Mouse (Mus musculus) T-helper 1 cell (primary cell): ENCODE data around the gene Lrwd1.
"Not testable (repeated sequence)": the region's sequence is repeated elsewhere in the genome, so short reads cannot be mapped to it uniquely, and the experiment has no call there.

Experiments used
- in situ Hi-C: fragments of 300-600 bp; cut with MboI, MseI; formaldehyde crosslinking; loops from one replicate; pipeline ENCODE4 v1.15.1; 2025; ENCODE audit warnings: high pct_unique_total_duplicates

Gene Lrwd1

DNA sequence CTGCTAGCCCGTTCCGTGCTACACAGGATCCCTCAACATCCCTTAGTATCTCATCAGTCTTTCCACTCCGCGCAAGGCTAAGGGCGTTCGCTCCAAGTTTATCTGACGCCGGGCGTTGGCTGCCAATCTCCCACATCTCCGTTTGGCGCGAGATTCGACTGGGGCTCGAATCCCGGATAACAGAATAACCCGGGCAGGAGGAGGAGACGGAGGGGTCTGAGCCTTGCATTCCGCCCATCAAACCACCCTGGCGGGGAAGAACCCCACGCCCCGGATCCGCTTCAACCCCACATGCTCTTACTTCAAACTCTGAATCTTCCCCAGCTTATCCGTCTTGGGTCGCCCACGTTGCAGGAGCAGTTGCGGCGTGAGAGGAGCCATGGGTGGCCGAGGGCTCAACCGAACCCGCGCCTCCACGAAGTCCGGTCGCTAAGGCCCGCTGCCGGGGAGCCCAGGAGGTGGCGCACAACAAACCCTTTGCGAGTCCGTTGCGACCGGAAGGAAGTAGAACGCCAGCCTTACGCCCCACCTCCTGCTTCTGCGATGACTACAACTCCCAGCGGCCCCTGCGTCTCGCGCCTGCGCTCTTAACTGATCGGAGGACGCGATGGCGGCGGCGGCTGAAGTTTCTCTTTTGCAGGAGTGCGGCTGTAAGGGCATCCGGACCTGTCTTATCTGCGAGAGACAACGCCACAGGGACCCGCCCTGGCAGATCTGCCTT lies at the start of gene Lrwd1, which contains the start of gene Alkbh4:
Gene Lrwd1 (minus strand): TSS at position 504 of the 721 bp plus-strand sequence.
Gene Alkbh4 (plus strand): TSS at position 576 of the 721 bp plus-strand sequence.
- in situ Hi-C loops, result no loop called here

DNA sequence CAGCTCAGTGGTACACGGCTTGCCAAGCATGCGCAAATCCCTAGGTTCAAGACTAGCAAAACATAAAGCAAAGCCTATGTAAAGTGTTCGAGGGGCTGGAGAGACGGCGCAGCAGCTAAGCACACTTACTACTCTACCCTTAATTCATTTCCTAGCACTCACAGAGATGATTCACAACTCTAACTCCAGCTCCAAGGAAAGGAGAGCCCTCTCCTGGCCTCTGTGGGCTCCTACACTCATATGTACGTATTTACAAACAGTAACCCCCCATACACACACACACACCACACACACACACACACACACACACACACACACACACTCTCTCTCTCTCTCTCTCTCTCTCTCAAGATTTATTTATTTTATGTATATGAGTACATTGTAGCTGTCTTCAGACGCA lies 47.9 kb upstream of the Lrwd1 start:
- in situ Hi-C loops, result no loop called here

DNA sequence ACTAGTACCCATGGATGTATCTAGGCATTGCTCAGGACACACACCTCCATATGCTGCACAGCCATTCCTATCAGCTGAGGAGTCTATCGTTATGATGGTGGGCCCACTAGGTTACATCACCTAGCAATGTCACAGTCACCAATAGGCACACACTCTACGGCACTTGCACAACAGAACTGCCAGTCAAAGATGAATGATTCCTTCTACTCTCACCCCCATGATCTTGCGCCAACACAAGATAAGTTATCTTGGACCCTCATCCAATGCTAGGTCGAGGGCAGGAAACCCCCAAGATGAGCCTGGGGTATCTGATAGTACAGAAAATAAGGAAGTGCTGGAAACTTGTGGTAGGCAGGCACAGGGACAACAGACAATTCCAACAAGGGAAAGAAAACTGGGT lies 47.0 kb upstream of the Lrwd1 start:
- in situ Hi-C loops, result no loop called here

DNA sequence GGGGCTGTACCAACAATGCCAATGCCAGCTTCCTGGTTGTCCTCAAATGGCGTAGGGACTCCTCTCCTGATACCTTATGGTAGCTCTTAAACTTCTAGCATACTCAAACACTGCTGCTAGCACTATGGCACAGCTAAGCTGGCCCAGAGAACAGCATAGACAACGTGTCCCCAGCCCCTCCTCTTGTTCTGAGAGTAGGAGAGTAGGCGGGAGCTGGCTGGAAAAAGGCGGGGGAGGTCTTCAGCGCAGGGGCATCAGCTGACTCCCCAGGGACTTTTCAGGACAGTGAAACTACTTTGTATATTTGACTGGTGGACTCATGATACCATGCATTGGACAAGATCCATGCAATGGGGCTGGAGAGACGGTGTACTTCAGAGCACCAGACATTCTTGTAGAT lies 46.2 kb upstream of the Lrwd1 start:
- in situ Hi-C loops, result no loop called here

DNA sequence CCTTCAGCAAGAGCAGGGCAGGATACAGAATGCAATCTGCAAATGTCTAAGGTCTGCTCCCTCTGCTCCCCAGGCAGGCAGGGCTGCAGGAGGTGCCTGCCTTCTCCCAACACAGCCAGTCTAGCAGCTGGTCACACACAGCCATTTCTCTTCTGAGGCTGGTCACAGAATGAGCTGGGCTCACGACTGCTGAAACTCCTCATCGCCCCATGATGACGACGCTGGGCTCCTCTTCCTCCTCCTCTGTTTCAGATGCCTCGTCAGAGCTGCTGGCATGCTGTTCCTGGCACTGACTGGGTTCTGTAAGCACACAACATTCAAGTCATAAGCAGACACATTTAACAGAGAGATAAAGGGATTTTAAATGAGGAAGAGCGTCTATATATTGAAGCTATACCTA lies 45.3 kb upstream of the Lrwd1 start:
- in situ Hi-C loops, result no loop called here

DNA sequence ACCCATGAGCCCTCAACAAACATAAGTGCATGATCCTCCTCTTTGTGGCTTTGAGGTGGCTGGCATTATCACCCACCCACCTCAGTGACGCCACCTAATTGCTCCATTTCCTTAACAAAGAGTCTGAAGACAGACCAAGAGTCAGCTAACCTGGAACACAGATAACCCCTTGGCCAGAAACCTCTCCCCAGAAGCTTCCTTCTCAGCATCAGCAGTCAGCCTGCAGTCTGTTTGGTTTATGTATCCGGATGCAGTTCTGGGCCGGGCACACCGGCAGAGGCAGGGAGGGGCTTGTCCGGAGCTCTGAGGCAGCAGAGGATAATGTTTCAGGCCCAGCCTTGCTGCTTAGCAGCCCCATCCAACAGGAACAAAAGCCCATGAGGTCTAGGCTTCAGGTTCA lies 43.7 kb upstream of the Lrwd1 start:
- in situ Hi-C loops, result no loop called here

DNA sequence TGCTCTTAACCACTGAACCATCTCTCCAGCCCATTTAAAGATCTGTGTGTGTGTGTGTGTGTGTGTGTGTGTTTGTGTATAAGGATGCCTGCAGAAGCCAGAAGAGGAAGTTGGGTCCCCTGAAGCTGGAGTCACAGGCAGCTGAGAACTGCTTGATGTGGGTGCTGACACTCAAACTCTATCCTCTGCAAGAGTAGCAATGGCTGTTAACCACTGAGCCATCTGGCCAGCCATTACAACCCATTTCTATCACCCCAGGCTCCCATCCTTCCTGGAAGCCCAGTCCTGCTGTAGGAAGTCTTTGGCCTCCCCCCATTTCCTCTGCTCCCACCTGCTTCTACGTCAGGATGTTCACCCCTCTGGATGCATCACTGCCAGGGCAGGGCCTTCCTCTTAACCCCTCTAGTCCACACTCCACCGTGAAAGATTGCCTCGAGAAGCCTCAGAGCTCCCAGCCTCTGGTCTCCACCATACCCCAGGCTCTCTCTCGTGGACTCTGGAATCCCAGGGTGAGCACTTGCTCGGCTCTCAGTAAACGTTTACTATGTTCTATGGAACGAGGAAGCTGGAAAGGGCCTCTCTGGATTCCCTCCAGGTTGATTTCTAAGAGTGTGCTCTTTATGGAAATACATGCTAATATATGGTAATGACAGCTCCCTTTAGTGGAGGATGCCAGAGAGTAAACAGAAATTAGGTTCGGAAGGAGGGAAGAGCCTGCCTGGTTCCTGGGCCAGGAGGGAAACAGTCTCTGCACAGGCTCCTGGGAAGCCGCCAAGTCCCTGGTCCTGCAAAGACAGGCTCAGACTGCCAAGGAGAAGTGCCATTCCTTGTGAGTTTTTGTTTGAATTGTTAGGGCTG lies 38.0 kb upstream of the Lrwd1 start:
- in situ Hi-C loops, result no loop called here

DNA sequence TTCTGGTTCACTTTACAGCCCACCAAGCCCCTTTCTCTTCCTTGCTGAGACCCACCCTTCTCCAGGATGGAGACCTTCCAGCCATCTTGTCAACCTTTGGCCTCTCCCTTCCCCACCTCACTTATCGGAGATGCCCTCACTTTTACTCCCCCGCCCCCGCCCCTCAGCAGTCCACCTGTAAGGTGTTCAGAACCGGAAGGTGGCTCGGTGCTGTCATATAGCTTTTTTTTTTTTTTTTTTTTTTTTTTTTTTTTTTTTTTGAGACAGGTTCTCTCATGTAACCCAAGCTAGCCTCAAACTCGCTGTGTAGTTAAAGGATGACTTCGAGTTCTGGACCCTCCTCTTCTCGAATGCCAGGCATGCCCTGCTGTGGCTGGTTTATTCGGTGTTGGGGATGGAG lies 37.1 kb upstream of the Lrwd1 start:
- in situ Hi-C loops, result no loop called here

DNA sequence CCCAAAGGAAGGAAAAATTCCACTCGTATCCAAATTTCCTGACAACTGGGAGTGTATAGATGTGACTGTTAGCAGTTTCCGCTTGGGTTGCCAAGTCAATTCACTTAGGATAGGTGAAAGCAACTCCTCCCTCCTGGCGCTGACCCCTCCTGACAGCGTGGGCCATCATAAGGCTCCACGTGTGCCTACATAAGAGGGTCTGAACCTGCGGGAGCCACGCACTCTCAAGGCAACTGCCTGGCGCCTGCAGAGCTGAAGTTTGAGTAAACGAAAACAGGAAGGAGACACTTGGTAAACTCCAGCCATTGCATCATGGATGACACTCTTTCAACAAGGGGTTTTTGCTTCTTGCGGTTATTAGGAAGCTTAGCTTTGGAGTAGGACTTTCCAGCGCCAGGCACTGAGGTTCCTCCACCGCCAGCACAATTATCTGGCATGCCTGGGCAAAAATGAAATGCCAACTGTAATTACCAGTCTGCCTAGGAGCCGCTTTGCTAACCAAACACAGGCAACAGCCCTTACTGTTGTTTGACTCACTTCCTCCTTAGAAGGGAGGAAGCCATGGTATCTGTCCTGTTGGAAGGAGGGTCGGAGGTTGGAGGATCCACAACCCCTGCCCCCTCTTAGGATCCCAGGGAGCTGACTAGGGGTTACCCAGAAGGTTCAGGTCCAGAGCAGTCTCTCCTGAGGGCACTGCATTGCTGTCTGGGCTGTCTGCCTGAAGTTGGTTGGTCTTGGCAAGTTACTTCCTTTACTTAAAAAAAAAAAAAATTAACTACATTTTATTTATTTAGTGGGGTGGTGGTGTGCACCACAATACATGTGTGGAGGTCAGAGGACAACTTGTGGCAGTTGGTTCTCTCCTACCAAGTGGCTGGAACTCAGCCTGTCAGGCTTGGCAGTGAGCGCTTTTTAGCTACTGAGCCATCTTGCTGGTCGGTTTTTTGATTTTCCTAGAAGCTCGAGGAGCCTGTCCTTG lies 35.8 kb upstream of the Lrwd1 start:
- in situ Hi-C loops, result no loop called here

DNA sequence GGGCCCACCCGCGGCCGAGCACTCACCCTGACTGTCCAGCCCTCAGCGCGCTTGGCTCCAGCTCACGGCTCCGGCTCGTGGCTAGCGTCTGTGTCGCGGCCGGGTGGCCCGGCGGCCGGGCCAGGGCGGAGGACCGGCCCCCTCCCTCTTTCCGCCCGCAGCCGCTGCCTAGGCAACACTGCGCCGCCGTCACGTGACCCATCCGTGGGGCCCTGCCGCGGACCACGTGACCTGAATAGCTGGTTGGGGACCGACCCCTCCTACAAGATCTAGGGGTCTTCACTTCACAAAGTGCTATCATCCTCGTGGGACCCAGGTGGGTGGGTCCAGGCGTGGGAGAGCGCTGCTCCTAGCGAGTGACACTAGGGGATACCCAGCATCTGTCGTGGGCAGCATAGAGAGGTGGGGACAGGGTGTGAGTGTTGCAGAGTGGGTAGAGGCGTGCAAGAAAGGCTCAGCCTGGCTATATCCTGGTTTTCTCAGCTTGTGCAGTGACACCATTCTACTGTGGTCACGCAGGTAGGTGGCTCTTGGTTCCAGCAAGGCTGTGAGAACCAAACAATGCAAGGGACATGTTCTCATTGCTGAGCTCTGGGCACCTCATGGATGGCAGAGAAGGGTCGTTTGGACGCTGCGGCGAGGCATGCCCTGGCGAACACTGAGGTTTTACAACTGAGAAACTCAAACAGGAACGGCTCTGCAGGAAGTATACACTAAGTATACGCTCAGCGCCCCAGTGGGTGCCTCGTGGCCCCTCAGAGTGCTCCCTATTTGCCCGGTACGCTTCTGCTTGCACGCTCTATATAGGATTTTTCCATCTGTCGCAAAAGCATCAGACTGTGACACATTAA lies 34.9 kb upstream of the Lrwd1 start, which contains the start of gene Orai2:
Gene Orai2 (minus strand): TSS at position 202 of the 851 bp plus-strand sequence.
- in situ Hi-C loops, result no loop called here

DNA sequence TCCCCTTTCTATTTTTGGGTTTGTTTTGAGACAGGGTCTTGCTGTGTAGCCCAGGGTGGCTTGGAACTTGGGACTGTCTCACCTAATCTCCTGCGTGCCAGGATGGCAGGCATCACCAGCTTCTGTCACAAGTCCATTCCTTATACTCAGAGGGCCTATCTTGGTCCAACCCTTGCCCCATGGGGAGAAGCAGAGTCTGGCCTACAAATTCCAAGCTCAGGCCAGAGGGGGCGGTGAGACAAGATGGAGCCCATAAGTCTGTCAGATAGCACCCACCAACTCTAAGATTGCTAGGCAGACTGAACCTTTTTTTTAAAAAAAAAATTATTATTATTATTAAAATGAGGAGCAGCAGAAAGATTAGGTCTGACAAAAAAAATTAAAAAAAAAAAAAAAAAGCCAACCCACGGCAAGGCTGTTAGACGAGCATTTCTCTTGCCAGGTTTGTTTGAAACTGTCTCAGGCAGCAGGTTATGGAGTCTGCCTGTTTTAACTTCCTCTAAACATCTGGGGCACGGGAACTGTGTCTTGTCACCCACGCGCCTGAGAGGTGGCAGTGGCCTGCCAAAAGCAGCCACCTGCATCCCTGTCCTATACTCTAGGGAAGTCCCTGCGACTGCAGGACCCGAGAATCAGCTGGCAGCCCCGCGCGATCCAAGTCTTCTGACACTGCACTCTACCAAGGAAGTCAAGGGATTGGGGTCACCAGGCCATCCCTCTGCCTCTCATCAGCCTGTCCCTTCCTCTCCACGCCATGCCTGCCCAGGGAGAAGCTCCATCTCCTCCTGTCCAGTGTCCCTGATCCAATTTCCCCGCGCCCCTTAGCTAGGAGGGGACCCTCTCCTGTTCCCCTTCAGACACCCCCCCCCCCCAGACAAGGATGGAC lies 34.0 kb upstream of the Lrwd1 start:
- in situ Hi-C loops, result no loop called here

DNA sequence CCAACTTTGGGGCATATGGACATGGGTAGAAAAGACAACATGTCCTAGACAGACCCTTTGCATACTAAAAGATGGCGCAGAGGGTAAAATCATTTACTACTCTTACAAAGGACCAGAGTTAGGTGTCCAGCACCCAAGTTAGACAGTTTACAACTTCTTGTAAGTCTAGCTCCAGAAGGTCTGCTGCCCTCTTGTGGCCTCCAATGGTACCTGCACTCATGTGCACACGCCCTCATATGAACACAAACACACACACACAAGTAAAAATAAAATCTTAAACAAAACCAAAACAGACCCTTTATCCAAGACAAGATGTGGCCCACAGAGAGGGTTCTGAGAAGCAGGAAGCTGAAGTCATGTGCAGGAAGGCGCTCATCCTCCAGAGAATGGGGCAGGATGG lies 32.2 kb upstream of the Lrwd1 start:
- in situ Hi-C loops, result no loop called here

DNA sequence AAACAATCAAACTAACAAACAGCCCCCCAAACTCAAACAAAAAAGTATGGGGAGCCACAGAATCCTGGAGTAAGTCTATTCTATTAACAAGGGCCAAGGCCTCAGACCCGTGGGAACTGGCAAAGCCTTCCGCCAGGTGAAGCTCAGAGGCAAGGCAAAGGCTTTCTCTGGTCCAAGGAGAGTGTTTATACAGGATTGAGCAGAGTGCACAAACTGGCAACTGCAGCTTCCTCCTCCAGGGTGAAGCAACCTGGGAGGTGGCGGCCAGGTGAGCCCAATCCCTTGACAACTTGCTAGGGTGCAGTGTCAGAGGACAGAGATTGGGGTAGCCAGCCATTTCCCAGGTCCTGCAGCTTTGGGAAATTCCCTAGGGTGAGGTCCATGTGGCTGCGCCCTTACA lies 31.4 kb upstream of the Lrwd1 start:
- in situ Hi-C loops, result no loop called here

DNA sequence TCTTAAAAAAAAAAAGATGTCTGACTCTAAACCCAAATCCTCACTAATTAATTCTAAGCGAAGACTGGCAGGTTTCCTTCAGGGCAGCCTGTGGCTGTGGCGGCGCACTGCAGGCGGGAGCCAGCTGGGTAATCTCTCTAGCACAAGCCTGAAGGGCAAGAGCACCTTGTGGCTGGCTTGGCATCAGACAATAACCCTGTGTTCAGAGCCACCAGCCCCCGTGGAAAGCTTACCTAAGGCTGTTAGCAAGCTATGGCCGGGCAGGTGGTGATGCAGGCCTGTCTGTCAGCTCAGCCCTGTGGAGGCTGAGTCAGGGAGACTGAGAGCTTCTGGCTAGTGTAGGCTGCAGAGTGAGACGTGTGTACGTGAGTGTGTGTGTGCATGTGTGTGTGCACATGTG lies 29.4 kb upstream of the Lrwd1 start:
- in situ Hi-C loops, result no loop called here

DNA sequence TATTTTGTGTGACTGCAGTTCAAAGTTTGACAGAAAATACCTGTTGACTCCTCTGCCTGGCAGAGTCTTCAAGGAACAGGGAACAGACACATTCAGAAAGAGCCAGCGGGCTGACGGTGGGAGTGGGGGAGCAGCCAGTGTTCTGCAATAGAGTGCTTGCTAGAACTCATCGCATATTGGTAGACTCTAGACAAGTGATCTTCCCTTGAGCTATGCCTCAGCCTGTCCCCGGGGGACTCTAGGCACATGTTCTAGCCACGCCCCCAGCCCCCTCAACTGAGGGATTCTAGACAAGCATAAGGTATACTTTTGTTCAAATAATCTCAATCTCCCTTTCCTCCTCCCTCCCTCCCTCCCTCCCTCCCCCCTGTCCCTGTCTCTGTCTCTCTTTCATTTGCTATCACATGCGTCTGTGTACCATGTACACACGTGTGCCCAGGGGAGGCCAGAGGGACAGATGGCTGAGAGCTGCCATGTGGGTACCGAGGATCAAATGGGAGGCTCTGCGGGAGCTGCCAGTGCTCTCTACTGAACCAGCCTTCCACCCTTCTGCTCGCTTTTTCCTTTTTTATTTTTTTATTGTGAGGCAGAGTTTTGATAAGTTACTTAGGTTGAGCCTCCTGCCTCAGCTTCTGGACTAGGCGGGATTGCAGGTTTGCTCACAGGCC lies 28.1 kb upstream of the Lrwd1 start:
- in situ Hi-C loops, result no loop called here

DNA sequence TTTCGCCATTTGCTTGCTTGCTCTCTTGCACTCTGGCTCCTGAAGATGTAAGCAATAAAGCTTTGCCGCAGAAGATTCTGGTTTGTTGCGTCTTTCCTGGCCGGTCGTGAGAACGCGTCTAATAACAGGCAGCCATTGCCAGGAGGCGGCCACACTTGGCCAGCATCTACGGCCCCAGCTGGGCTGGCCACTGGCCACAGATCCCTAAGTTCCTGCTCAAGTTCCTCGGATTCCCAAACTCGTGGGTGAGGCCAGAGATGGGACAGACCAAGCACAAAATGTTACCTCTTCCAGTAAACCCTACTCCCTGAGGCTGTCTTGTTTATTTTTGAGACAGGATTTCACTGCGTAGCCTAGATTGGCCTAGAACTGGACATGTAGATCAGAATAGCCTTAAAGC lies 24.2 kb upstream of the Lrwd1 start:
- in situ Hi-C loops, result not testable (repeated sequence)

DNA sequence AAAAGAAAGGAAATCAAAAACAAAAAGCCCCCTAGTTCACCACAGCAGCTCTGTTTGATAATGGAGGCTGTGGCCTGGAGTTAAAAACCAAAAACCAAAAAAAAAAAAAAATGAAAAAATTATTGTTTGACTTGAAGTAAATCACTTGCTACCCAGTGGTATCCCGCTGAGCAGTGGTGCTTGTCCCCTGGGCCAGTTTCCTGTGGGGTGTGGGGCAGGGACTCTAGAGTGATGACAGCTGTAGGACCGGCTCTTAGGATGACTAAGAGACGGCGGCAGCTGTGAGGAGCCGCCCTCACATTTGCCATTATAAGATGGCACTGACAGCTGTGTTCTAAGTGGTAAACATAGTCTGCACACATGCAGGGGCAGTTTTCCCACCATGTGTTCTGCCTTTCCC lies 19.5 kb upstream of the Lrwd1 start:
- in situ Hi-C loops, result no loop called here

DNA sequence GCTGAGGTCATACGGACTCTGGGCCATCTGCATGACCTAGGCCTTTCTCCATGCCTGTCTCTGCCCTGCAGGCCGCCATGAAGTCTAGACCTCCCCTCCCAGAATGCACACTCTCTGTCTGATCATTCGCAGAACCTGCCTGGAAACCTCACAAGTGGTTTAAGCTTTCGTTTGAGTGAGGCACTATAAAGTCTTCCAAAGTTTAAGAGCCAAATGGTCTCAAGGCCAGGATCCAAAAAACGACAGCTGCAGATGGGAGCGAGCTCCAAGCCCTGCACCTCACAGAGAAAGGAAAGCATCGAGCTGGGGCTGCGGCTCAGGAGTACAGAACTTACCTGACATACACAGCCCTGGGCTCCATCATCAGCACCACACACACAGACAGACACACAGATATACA lies 16.5 kb upstream of the Lrwd1 start:
- in situ Hi-C loops, result no loop called here

DNA sequence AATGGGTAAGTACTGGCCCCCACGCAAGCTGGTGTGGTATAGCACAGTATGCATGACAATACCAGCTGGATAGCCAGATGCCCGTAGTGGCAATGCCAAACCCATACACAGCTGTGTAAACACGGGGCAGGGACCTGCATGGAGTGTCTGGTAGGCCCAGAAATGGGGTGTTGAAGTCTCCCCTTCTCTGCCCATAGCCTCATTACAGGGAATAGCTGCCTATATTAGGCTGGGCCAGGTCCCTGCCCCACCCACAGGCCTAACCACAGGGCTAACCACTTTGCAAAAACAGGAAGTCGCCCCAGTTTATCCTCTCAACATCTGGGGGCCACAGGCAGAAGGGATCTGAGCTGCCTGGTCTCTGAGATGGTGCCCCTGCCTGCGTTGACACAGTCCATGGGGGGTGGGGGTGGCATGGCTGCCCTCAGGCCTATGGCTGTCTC lies 13.3 kb upstream of the Lrwd1 start:
- in situ Hi-C loops, result loop anchor here (5.0 kb wide), 1 partner anchor 38 kb away; no protein-coding TSS in a partner anchor
